Mouse (Mus musculus): ENCODE measurements around the gene Glb1l. TPM values are rescaled to one million over a fixed set of nuclear protein-coding genes. Genes with fewer than 3 reads are reported as not detected.

Glb1l gene
- total RNA-seq, 2 experiments from 2014 or later, result 12.7 to 15.6 TPM

GRCm38 (mm10) chr1:75159540-75160255 lies 50.9 kb downstream of the Glb1l start:
- intact Hi-C loops (cut with DNase I), result no loop called here
- Histone ChIP-seq H3K27ac (no peak overlapping the region), H3K4me3 (no peak overlapping the region)
- DNase-seq (ENCODE audit: extremely low spot score in 1 of 2, low spot score in 2 of 2), result no peak
- no peak for TF ChIP-seq CTCF (IDR thresholded peaks at IDR 0.05)

- intact Hi-C loops (cut with DNase I), result no loop called here
- TF ChIP-seq CTCF (IDR thresholded peaks at IDR 0.05), result no peak
- DNase-seq (ENCODE audit: extremely low spot score in 1 of 2, low spot score in 2 of 2), result no peak
These were observed 51.6 kb downstream of the Glb1l start for GRCm38 (mm10) chr1:75158990-75159389.

GRCm38 (mm10) chr1:75155837-75156236 lies 54.8 kb downstream of the Glb1l start:
- intact Hi-C loops (cut with DNase I), result no loop called here
- TF ChIP-seq CTCF (IDR thresholded peaks at IDR 0.05), result no peak
- Histone ChIP-seq H3K4me3 (no peak overlapping the region), H3K27ac (no peak overlapping the region)
- DNase-seq (ENCODE audit: extremely low spot score in 1 of 2, low spot score in 2 of 2), result no peak

More at GRCm38 (mm10) chr1:75158990-75159389, 51.6 kb downstream of the Glb1l start:
- Histone ChIP-seq H3K27ac (no peak overlapping the region), H3K4me3 (no peak overlapping the region)

GRCm38 (mm10) chr1:75148727-75149126 lies 61.9 kb downstream of the Glb1l start:
- DNase-seq (ENCODE audit: extremely low spot score in 1 of 2, low spot score in 2 of 2), result no peak
- intact Hi-C loops (cut with DNase I), result no loop called here
- no peak for TF ChIP-seq CTCF (IDR thresholded peaks at IDR 0.05)
- Histone ChIP-seq H3K4me3 (no peak overlapping the region), H3K27ac (no peak overlapping the region)

Small RNA genes within 50 kb of the gene (microRNA-seq; reads per million reads assigned to microRNA genes)
- 0 reads per million in 2 experiments for gene Gm27943

Other genes with a start within 250 kb of the Glb1l start
- gene Nhej1, start 85.6 kb downstream of the Glb1l start, total RNA-seq (2021), result 1 to 10 TPM; 2.4 to 3.3 TPM
- 1 to 10 TPM; 2.7 to 3.3 TPM for gene Slc23a3, start 76.9 kb downstream of the Glb1l start, total RNA-seq (2021)
- 10 to 100 TPM; 32.5 to 36.0 TPM for gene Cnppd1, start 68.1 kb downstream of the Glb1l start, total RNA-seq (2021)
- 100 to 1,000 TPM; 199 to 200 TPM for gene Retreg2, start 68.0 kb downstream of the Glb1l start, total RNA-seq (2021)
- gene Zfand2b, start 42.2 kb downstream of the Glb1l start, total RNA-seq (2021), result 10 to 100 TPM; 27.6 to 28.9 TPM
- gene Abcb6, start 30.4 kb downstream of the Glb1l start, total RNA-seq (2021), result 10 to 100 TPM; 24.9 to 25.4 TPM
- gene Ankzf1, start 18.7 kb downstream of the Glb1l start, total RNA-seq (2021), result 10 to 100 TPM; 25.7 to 30.7 TPM
- gene Atg9a, start 18.6 kb downstream of the Glb1l start, total RNA-seq (2021), result 100 to 1,000 TPM; 131 to 132 TPM
- gene Stk16, start within 50 bp of the Glb1l start, total RNA-seq (2021), result 10 to 100 TPM; 85.6 to 86.0 TPM
- 100 to 1,000 TPM; 594 to 616 TPM for gene Tuba4a, start 9.1 kb upstream of the Glb1l start, total RNA-seq (2021)
- gene A630095N17Rik, start 21.3 kb upstream of the Glb1l start, total RNA-seq (2021), result not detected
- 100 to 1,000 TPM in 1 of 2 experiments, 10 to 100 TPM in 1; 93.6 to 102 TPM for gene Dnajb2, start 25.6 kb upstream of the Glb1l start, total RNA-seq (2021)
- 100 to 1,000 TPM; 507 to 550 TPM for gene Ptprn, start 53.7 kb upstream of the Glb1l start, total RNA-seq (2021)
- gene Resp18, start 67.6 kb upstream of the Glb1l start, total RNA-seq (2021), result 100 to 1,000 TPM; 144 to 184 TPM
- gene Dnpep, start 107.2 kb upstream of the Glb1l start, total RNA-seq (2021), result 10 to 100 TPM; 49.4 to 53.0 TPM
- gene Des, start 149.5 kb upstream of the Glb1l start, total RNA-seq (2021), result 1 to 10 TPM in 1 of 2 experiments, under 1 TPM in 1; 0.77 to 1.7 TPM
- 100 to 1,000 TPM; 199 to 215 TPM for gene Speg, start 164.5 kb upstream of the Glb1l start, total RNA-seq (2021)
- 10 to 100 TPM; 65.0 to 69.4 TPM for gene Gmppa, start 225.1 kb upstream of the Glb1l start, total RNA-seq (2021)
- 10 to 100 TPM in 1 of 2 experiments, 1 to 10 TPM in 1; 8.7 to 13.2 TPM for gene Asic4, start 239.6 kb upstream of the Glb1l start, total RNA-seq (2021)

Data from left cerebral cortex, adult 2 months (tissue).